Mouse (Mus musculus) MEL (cell line): ENCODE results near the gene Msi2.

Experiments used
- GATA1 ChIP-seq: IDR thresholded peaks from 2 replicates; pipeline ENCODE4 v1.6.1; 2011; ENCODE audit warnings: low read depth, low read length, improper control_type of control experiment
- MAX ChIP-seq: IDR thresholded peaks from 2 replicates; pipeline ENCODE4 v1.6.1; 2011; ENCODE audit warnings: low read length, improper control_type of control experiment
- MEF2A ChIP-seq: IDR thresholded peaks from 2 replicates; pipeline ENCODE4 v1.6.1; 2014; ENCODE audit warnings: low read depth, mild to moderate bottlenecking, inconsistent platforms, low read length, improper control_type of control experiment; ENCODE audit not compliant: poor library complexity, insufficient replicate concordance, severe bottlenecking; ENCODE audit errors: extremely low read depth
- POLR2A ChIP-seq, 2 experiments: IDR thresholded peaks; 2 replicates each; pipeline ENCODE4 v1.6.1; 2011 to 2012; ENCODE audit warnings: low read length in 2 of 2, mild to moderate bottlenecking in 2 of 2, control low read depth in 1 of 2, improper control_type of control experiment in 1 of 2, low read depth in 1 of 2, moderate library complexity in 1 of 2; ENCODE audit not compliant: control insufficient read depth in 1 of 2, insufficient read depth in 1 of 2, poor library complexity in 1 of 2

GRCm38 (mm10) chr11:88471981-88472647 lies 246.2 kb downstream of the Msi2 start:
- TF ChIP-seq POLR2A (IDR thresholded peaks at IDR 0.05; ENCODE audit: control insufficient read depth in 1 of 2, insufficient read depth in 1 of 2, low read depth in 1 of 2, low read length in 2 of 2, poor library complexity in 1 of 2): no peak
- no peak for TF ChIP-seq MEF2A
- TF ChIP-seq MAX: no peak
- TF ChIP-seq GATA1: no peak
